Mouse (Mus musculus) T-cell, adult 2 months (primary cell): ENCODE measurements around the gene Ripor3.
A peak's percentile ranks its signal among the peaks of the same experiment; 100 is the strongest.

Source experiments
- DNase-seq: peaks from one replicate; pipeline ENCODE4 v3.0.0; 2022; ENCODE audit warnings: low spot score

The Ripor3 gene

GRCm38 (mm10) chr2:167953819-167954218, 56.6 kb downstream of the Ripor3 start:
- no peak for DNase-seq

GRCm38 (mm10) chr2:167951301-167952211, 58.9 kb downstream of the Ripor3 start:
- no peak for DNase-seq

- DNase-seq, result no peak
These were observed 59.7 kb downstream of the Ripor3 start for GRCm38 (mm10) chr2:167950681-167951080.

- DNase-seq, result no peak
These were observed 60.6 kb downstream of the Ripor3 start for GRCm38 (mm10) chr2:167949808-167950207.

DNA sequence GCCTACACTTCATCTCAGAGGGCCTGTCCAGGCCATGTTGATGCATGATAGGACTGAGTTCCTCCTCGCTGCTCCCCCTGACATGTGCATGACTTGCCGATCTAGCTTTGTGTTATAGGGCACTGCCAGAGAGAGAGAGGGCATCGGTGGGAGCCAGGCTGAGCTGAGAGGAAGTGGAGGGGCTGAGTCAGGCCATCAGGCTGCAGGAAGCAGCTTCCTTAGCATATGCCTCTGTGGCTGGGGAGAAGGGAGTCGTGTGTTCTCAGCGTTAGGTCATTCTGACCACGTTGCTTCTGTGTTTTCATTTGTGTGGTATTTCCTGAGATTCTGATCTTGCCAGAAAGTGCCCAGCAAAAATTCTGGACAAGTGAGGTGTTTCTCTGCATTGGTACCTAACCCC, 61.2 kb downstream of the Ripor3 start:
- no peak for DNase-seq

- DNase-seq, result no peak
These were observed 61.9 kb downstream of the Ripor3 start for GRCm38 (mm10) chr2:167948557-167948956.

GRCm38 (mm10) chr2:167948047-167948446, 62.4 kb downstream of the Ripor3 start:
- DNase-seq, result no peak

DNA sequence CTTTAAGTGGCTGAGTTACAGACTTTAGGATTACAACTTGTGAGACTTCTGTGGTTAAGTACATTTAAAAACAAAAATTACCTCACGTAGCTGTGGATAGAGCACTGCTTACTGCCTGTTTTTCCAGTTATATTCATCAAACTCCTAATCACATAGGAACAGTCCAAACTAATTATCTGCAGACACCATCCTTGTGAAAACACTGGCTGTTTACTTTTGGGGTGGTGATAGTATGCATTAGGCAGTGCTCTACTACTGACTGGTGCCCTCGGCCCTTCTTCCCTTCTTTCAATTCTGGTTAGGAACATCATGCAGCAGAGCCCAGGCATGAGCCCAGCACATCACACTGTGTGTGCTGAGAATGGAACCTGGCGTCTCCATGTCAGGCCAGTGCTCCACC, 63.2 kb downstream of the Ripor3 start:
- DNase-seq, result no peak

DNA sequence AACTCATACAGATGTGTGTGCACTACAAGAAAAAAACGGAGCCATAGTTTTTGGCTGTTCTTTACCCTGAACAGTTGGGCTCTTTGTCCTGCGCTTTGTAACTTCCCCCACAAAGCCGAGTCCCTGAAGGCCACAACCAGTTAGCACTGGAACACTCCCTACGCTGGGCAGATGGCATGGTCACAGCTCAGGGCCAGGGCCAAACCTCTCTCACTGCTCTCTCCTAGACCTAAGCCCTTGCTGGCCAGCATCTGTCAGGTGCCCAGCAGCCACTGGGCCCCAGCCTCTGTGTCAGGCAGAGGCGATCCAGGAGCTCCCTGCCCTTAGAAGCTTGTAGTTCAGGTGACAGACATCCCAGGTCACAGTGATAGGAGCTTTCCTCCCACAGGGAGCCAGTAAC, 65.0 kb downstream of the Ripor3 start:
- no peak for DNase-seq

DNA sequence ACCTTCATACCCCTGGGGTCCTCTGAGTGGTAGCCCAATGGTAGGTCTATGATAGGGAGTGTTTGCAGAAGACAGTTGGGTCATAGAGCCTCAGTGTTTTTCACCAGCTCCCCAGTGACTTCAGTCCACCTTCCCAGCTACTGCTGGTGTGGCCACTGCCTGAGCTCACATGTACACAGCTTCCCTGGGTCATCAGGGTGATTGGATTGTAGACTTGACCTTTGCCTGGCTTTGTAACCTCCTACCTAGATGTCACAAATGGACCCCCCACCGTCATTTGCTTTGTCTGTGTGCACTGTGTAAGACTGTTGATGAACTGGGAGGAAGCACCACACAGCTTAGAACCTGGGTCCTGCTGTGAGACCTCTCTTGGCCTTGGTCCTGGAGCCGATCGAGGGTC, 66.2 kb downstream of the Ripor3 start:
- DNase-seq, result no peak

DNA sequence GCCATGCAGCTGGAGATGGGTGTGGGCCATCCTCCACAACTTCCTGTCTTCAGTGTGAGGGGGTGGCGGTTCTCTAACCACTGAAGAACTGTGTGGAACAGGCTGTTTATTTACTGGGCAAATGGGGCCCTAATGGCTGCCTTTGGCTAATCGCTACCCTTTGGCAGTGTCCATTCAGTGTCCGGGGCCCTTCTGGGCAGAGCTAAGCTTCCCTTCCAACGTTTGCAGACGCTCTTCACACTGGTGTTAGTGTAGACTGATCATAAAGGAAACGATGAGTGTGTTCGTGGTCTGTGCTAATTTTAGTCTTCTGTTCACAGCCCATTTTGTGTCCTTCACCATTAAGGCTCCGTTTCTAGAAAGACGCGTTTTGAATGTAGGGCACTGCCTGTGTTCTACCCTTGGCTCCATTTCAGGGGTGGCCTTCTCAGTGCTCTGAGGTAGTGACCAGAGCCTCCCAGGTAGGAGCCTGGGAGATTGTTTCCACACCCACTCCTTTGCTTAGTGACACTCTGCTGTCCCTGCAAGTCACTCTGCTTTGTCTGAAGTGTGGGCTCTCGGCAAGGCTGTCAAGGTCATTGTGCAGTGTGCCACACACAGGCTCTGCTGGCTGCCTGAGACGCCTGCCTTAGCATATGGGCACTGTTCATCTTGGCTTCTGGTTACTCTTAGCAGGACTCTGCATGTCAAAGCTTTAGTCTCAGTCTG, 67.3 kb downstream of the Ripor3 start:
- no peak for DNase-seq

DNA sequence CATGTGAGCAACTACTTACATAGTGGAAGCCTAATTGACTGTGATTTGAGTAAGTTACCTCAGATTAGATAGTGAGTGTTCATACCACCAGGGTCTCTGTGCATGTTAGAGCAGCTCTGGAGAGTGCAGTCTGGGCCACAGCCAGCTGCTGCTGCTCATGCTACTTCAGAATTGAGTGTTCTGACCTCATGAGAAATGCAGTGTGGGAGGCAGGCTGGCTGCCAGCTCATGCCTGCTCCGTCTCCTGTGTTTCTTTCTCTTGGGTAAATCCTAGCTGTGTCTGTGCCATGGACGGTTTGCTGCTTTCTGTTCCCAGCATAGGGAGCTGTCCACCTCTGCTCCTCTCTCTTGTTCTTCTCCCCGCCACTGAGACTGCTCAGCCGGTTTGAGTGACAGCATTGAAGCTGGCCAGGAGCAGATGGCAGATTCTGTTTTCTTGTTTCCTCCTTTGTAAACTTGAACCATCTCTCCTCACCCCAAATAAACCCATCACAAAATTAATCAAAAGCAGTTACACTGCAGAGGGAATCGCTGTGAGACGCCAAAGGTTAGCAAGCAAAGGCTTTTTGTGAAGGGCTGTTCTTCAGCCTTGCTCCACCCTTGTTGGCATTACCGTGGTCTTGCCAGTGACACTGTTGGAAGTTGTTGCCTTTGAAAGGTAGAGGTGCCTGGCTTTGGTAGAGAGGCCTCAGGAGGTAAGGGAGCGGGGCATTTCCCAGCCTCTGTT, 68.1 kb downstream of the Ripor3 start:
- peak; percentile 85 for DNase-seq

- DNase-seq, result no peak
These were observed 68.7 kb downstream of the Ripor3 start for GRCm38 (mm10) chr2:167941745-167942176.

DNA sequence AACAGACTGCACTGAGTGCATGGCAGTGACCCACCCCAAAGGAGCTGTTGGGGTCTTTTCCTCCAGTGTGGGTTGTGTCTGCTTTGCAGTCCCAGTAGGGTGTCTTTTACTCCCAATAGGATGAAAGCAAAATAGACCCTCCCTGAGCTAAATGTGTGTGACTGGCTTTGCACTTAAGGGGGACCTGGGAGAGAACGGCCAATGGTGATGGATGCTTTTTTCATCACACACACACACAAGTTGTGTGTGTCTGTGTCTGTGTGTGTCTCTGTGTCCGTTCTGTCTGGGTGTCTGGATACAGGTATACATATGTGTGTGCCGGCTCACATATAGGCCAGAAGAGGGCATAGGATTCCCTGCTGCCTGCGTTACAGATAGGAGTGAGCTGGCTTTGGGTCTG, 69.1 kb downstream of the Ripor3 start:
- no peak for DNase-seq

DNA sequence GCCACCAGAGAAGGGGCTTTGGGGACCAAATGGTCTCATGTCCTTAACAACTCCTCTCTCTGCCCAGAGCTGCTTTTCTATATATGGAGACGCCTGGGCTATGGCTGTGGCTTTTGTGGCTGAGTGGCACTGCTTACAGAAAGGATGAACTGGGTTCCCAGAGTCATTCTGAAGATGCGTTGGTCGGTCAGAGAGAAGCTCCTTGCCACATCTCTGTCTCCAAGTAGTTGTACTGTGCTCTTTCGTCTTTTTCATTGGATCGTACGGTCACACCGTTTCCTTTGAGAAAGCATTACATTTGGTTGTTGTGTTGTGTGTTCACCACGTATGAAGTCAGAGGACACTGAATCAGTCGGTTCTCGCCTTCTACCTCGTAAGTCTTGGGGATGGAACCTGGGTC, 69.8 kb downstream of the Ripor3 start:
- DNase-seq, result no peak

GRCm38 (mm10) chr2:167939632-167940399, 70.6 kb downstream of the Ripor3 start:
- no peak for DNase-seq

GRCm38 (mm10) chr2:167939204-167939603, 71.2 kb downstream of the Ripor3 start:
- DNase-seq, result no peak

DNA sequence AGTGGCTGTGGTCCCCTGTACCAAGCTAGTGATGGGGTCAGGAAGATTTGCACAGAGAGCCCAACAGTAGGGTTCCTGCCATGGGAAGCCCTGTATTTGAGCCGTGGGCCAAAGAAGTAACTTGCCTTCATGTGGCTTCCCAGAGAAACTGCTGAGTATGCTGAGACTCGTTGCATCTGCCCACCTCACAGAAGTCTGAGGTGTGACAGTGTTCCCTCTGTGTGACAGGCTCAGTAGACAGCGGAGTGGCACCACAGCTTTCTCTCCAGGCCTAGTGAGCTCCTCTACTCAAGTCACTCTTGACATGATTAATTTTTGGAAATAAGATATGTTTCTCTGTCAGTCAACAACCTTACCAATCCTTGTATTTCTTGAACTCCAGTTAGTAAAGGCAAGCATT, 71.6 kb downstream of the Ripor3 start:
- peak; percentile 35 for DNase-seq

DNA sequence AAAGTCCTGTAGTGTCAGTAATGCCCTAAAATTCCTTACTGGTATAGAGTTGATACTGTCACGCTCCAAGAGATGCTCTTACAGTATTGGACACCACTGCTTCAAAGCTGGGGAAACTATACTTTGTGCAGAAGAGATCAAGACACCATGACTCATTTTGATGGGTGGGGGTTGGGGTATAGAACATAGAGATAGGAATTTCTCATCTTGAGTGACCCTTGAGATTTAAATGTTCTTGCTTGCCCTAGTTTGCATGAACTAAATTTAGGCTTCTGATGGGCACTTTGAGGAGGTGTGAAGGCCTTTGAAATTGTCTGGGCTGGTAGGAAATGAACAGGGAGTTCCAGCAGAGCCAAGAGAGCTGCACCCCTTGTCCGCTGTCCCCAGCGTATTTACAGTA, 74.5 kb downstream of the Ripor3 start:
- DNase-seq, result no peak

GRCm38 (mm10) chr2:167933397-167933796, 77.0 kb downstream of the Ripor3 start:
- DNase-seq, result no peak

DNA sequence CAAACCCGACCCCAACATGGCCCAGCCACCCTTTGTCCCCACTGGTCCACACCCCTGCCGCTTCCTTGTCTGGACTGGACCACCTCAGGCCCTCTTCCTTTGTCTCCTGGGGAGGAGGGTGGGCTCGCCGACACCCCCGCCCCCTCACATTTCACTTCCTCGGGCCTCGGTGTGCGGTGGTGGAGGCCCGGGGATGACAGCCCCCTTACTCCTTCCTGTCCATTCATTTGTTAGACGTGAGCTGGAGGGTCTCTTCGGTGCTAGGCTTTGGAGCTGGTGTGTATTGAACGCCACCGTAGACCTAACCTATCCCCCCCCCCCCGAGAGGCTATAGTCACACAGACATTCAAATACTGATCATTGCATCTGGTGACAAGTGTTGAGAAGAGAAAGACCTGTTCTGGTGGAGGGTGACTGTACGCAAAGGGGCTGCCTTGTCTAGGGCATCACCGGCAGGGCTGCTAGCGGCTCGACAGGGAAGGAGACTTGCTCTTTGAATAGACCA, 77.6 kb downstream of the Ripor3 start:
- peak; percentile 35 for DNase-seq
